In genomic region chr11:12359336-12360000, GRCm38 (mm10) we compare ENCODE assay signal across 8 mouse cellular contexts.
DNase-seq lines count a peak whose midpoint lies in the region; ATAC-seq and TF ChIP-seq lines count a peak whose summit lies in the region.

No protein-coding gene starts in this region.

- peak; percentile 84 for TF ChIP-seq CTCF in cortical plate, adult 2 months (IDR thresholded peaks at IDR 0.05; ENCODE audit: extremely low read depth, insufficient read depth, low read length)
- TF ChIP-seq CTCF in stomach, postnatal 0 days (IDR thresholded peaks at IDR 0.05; ENCODE audit: low read depth), result peak; percentile 91

- peak; percentile 83 for DNase-seq in NIH3T3 (ENCODE audit: low read depth)
- DNase-seq in gastrocnemius, postnatal 25 days, result peak; percentile 37
- peak; percentile 64 for DNase-seq in intestine, embryonic 14.5 days (ENCODE audit: low spot score)
- peak; percentile 42 to 66 for DNase-seq in left cerebral cortex, adult 9 months (ENCODE audit: low spot score in 2 of 2)
- peak; percentile 52 for DNase-seq in stomach, postnatal 0 days (ENCODE audit: low spot score)

- no peak for TF ChIP-seq EP300 in stomach, postnatal 0 days (optimal IDR thresholded peaks at IDR 0.05)

- peaks cover 3% of the 10 kb centered on the region for H3K4me1 ChIP-seq in cortical plate, adult 2 months (ENCODE audit: control insufficient read depth, insufficient read depth, low read length)
- H3K4me1 ChIP-seq in intestine, embryonic 14.5 days (replicated peaks; ENCODE audit: control insufficient read depth, insufficient read depth, low read length), result peaks cover 9% of the 10 kb centered on the region
- no peaks in the 10 kb centered on the region for H3K4me1 ChIP-seq in midbrain, embryonic 13.5 days (replicated peaks)
- H3K4me1 ChIP-seq in stomach, postnatal 0 days (replicated peaks; ENCODE audit: control insufficient read depth, insufficient read depth), result no peaks in the 10 kb centered on the region

- no peaks in the 10 kb centered on the region for H3K9me3 ChIP-seq in intestine, embryonic 14.5 days (ENCODE audit: control insufficient read depth, low read length)
- H3K9me3 ChIP-seq in midbrain, embryonic 13.5 days, result no peaks in the 10 kb centered on the region
- H3K9me3 ChIP-seq in stomach, postnatal 0 days (ENCODE audit: control insufficient read depth, low read length), result no peaks in the 10 kb centered on the region

- no peak overlapping the region for H3K9ac ChIP-seq in intestine, embryonic 14.5 days (ENCODE audit: low read length)
- H3K9ac ChIP-seq in midbrain, embryonic 13.5 days (replicated peaks), result no peak overlapping the region
- no peak overlapping the region for H3K9ac ChIP-seq in stomach, postnatal 0 days (ENCODE audit: low read length)

- TF ChIP-seq POLR2A in cortical plate, adult 2 months (IDR thresholded peaks at IDR 0.05; ENCODE audit: extremely low read depth, insufficient read depth, low read length), result no peak

- no peak overlapping the region for H3K4me2 ChIP-seq in intestine, embryonic 14.5 days (ENCODE audit: low read length)
- no peak overlapping the region for H3K4me2 ChIP-seq in midbrain, embryonic 13.5 days (replicated peaks)
- H3K4me2 ChIP-seq in stomach, postnatal 0 days (replicated peaks; ENCODE audit: low read depth), result no peak overlapping the region

- H3K36me3 ChIP-seq in intestine, embryonic 14.5 days (ENCODE audit: control insufficient read depth, insufficient read depth, low read length), result no peaks in the 10 kb centered on the region
- H3K36me3 ChIP-seq in midbrain, embryonic 13.5 days, result no peaks in the 10 kb centered on the region
- H3K36me3 ChIP-seq in stomach, postnatal 0 days (ENCODE audit: control insufficient read depth, insufficient read depth, low read length), result no peaks in the 10 kb centered on the region

- peak; percentile 89 for ATAC-seq in intestine, embryonic 14.5 days (replicated peaks; ENCODE audit: low FRiP score, low TSS enrichment, low read depth)
- peak; percentile 88 for ATAC-seq in midbrain, embryonic 13.5 days
- peak; percentile 79 for ATAC-seq in stomach, postnatal 0 days (ENCODE audit: low FRiP score, low TSS enrichment)
- ATAC-seq in CD4-positive, CD25-positive, alpha-beta regulatory T cell, adult 4 months, result no peak

- H3K27me3 ChIP-seq in intestine, embryonic 14.5 days (replicated peaks; ENCODE audit: control insufficient read depth, insufficient read depth, low read length), result no peaks in the 10 kb centered on the region
- H3K27me3 ChIP-seq in midbrain, embryonic 13.5 days, result 0 out of 2 replicates have a peak, but pooled peaks cover 3% of the 10 kb centered on the region
- H3K27me3 ChIP-seq in stomach, postnatal 0 days (ENCODE audit: control insufficient read depth, insufficient read depth, low read length), result no peaks in the 10 kb centered on the region

- H3K27ac ChIP-seq in cortical plate, adult 2 months (ENCODE audit: insufficient read depth, low read length), result no peak overlapping the region
- H3K27ac ChIP-seq in intestine, embryonic 14.5 days (ENCODE audit: low read depth), result no peak overlapping the region
- no peak overlapping the region for H3K27ac ChIP-seq in midbrain, embryonic 13.5 days
- H3K27ac ChIP-seq in stomach, postnatal 0 days (replicated peaks), result no peak overlapping the region

- WGBS in intestine, embryonic 14.5 days, result 15% methylated on average over 2 of the region's 2 CpGs
- 17% methylated on average over 2 of the region's 2 CpGs for WGBS in midbrain, embryonic 13.5 days
- WGBS in stomach, postnatal 0 days, result 14% methylated on average over 2 of the region's 2 CpGs

- H3K4me3 ChIP-seq in cortical plate, adult 2 months (ENCODE audit: insufficient read depth, low read length), result no peak overlapping the region
- no peak overlapping the region for H3K4me3 ChIP-seq in intestine, embryonic 14.5 days (ENCODE audit: low read depth, low read length)
- H3K4me3 ChIP-seq in midbrain, embryonic 13.5 days (replicated peaks), result no peak overlapping the region
- H3K4me3 ChIP-seq in stomach, postnatal 0 days (ENCODE audit: low read depth, low read length), result no peak overlapping the region
